Mouse (Mus musculus) liver, adult 2 months (tissue): ENCODE measurements at regions not wholly inside any gene's neighbourhood (a gene's known extent, or its start where the extent isn't known, plus 50 kb on each side); places are given as distances from the start of the nearest gene placed in this dataset.

Experiments
- DNase-seq: peaks from one replicate; pipeline ENCODE4 v3.0.0-alpha.2; 2011; ENCODE audit warnings: low read depth, low spot score; ENCODE audit errors: extremely low read depth
- H3K27ac ChIP-seq: fragments of 200-500 bp; replicated peaks from 2 replicates; pipeline ENCODE4 v1.5.1; 2012; ENCODE audit warnings: low read depth, mild to moderate bottlenecking, control low read depth, inconsistent platforms, low read length; ENCODE audit not compliant: insufficient read depth
- H3K27me3 ChIP-seq: fragments of 200-500 bp; 2 replicates; pipeline ENCODE4 v1.6.1; 2012; ENCODE audit warnings: mild to moderate bottlenecking, moderate library complexity, low read length, inconsistent platforms; ENCODE audit not compliant: control insufficient read depth, insufficient read depth
- H3K36me3 ChIP-seq: fragments of 200-500 bp; 2 replicates; pipeline ENCODE4 v1.6.1; 2012; ENCODE audit warnings: low read length, inconsistent platforms; ENCODE audit not compliant: control insufficient read depth, insufficient read depth
- H3K4me1 ChIP-seq: fragments of 200-500 bp; 2 replicates; pipeline ENCODE4 v1.6.1; 2011; ENCODE audit warnings: low read length; ENCODE audit not compliant: control insufficient read depth, insufficient read depth
- H3K4me3 ChIP-seq: fragments of 200-500 bp; 2 replicates; pipeline ENCODE4 v1.5.1; 2011; ENCODE audit warnings: low read depth, mild to moderate bottlenecking, control low read depth, low read length, moderate library complexity; ENCODE audit not compliant: insufficient read depth
- H3K79me2 ChIP-seq: fragments of 200-500 bp; 2 replicates; pipeline ENCODE4 v1.6.1; 2012; ENCODE audit warnings: inconsistent platforms, mild to moderate bottlenecking, low read length, moderate library complexity; ENCODE audit not compliant: control insufficient read depth, insufficient read depth
- H3K9ac ChIP-seq: fragments of 200-500 bp; 2 replicates; pipeline ENCODE4 v1.6.1; 2012; ENCODE audit warnings: low read depth, mild to moderate bottlenecking, control low read depth, inconsistent platforms, low read length
- CTCF ChIP-seq: fragments of 200-500 bp; IDR thresholded peaks from 2 replicates; pipeline ENCODE4 v1.5.1; 2011; ENCODE audit warnings: low read depth, low read length, control low read depth
- POLR2A ChIP-seq: fragments of 200-500 bp; IDR thresholded peaks from 2 replicates; pipeline ENCODE4 v1.6.1; 2011; ENCODE audit warnings: low read length, control low read depth; ENCODE audit not compliant: insufficient read depth; ENCODE audit errors: extremely low read depth
- WGBS: fragments of 180-500 bp; shearing (Covaris S2); methylation state at CpG from one replicate; pipeline ENCODE4 v1.1.7; 2018; 5-methylcytosine and 5-hydroxymethylcytosine counted together

- WGBS, result 53% methylated on average over 2 of the region's 2 CpGs
- Histone ChIP-seq H3K79me2 (no peaks in the 10 kb centered on the region), H3K27ac (no peak overlapping the region), H3K36me3 (no peaks in the 10 kb centered on the region), H3K9ac (no peak overlapping the region), H3K4me1 (no peaks in the 10 kb centered on the region), H3K27me3 (no peaks in the 10 kb centered on the region), H3K4me3 (no peak overlapping the region)
- DNase-seq, result no peak
- no peak for TF ChIP-seq CTCF
- no peak for TF ChIP-seq POLR2A
These were observed 91.5 kb upstream of the Trabd2b start for GRCm38 (mm10) chr4:114315051-114315450.

- Histone ChIP-seq H3K9ac (no peak overlapping the region), H3K27ac (no peak overlapping the region), H3K4me1 (no peaks in the 10 kb centered on the region), H3K4me3 (no peak overlapping the region), H3K79me2 (no peaks in the 10 kb centered on the region), H3K27me3 (no peaks in the 10 kb centered on the region), H3K36me3 (no peaks in the 10 kb centered on the region)
- no peak for DNase-seq
- WGBS, result 84% methylated on average over 2 of the region's 2 CpGs
- TF ChIP-seq POLR2A (no peak), CTCF (no peak)
These were observed 91.0 kb upstream of the Trabd2b start for GRCm38 (mm10) chr4:114315556-114315955.

- Histone ChIP-seq H3K27ac (no peak overlapping the region), H3K27me3 (no peaks in the 10 kb centered on the region), H3K9ac (no peak overlapping the region), H3K36me3 (no peaks in the 10 kb centered on the region), H3K4me1 (no peaks in the 10 kb centered on the region), H3K79me2 (no peaks in the 10 kb centered on the region), H3K4me3 (no peak overlapping the region)
- no peak for DNase-seq
- 62% methylated on average over 2 of the region's 2 CpGs for WGBS
- TF ChIP-seq POLR2A, result no peak
These were observed 89.4 kb upstream of the Trabd2b start for GRCm38 (mm10) chr4:114317076-114317475.

DNA sequence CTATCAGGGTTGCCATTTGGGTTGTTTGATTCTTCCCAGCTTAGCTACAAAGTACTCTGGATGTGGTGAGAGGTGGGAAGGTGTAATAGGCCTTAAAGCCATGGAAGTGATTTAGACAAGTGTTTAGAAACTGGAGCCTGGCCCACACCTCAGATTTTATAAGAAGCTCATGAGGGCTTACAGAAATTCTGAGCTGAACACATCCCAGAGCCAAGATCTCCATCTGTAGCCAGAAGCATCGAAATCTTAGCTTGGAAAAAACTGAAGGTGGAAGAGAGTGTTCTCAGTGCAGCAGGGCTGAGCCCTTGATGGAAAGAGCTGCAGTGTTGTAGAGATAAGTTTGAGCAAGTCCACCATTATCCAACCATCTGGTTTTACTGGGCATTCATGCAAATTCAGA lies 86.4 kb upstream of the Trabd2b start:
- Histone ChIP-seq H3K9ac (no peak overlapping the region), H3K36me3 (no peaks in the 10 kb centered on the region), H3K4me3 (no peak overlapping the region), H3K79me2 (no peaks in the 10 kb centered on the region), H3K27me3 (no peaks in the 10 kb centered on the region), H3K4me1 (no peaks in the 10 kb centered on the region), H3K27ac (no peak overlapping the region)
- WGBS, result 46% methylated on average over 1 of the region's 1 CpGs
- DNase-seq, result no peak
- no peak for TF ChIP-seq CTCF
- no peak for TF ChIP-seq POLR2A

- TF ChIP-seq POLR2A (no peak), CTCF (no peak)
- DNase-seq, result no peak
- Histone ChIP-seq H3K9ac (no peak overlapping the region), H3K36me3 (no peaks in the 10 kb centered on the region), H3K27ac (no peak overlapping the region), H3K79me2 (no peaks in the 10 kb centered on the region), H3K27me3 (no peaks in the 10 kb centered on the region), H3K4me1 (no peaks in the 10 kb centered on the region), H3K4me3 (no peak overlapping the region)
- 63% methylated on average over 3 of the region's 3 CpGs for WGBS
These were observed 84.8 kb upstream of the Trabd2b start for GRCm38 (mm10) chr4:114321516-114322339.

- WGBS, result 98% methylated on average over 1 of the region's 1 CpGs
- TF ChIP-seq CTCF (no peak), POLR2A (no peak)
- no peaks in the 10 kb centered on the region for H3K27me3 ChIP-seq
- no peak overlapping the region for H3K27ac ChIP-seq
- no peak for DNase-seq
- H3K9ac ChIP-seq, result no peak overlapping the region
- H3K79me2 ChIP-seq, result no peaks in the 10 kb centered on the region
- H3K4me3 ChIP-seq, result no peak overlapping the region
- no peaks in the 10 kb centered on the region for H3K36me3 ChIP-seq
- H3K4me1 ChIP-seq, result no peaks in the 10 kb centered on the region
These were observed 76.5 kb upstream of the Trabd2b start for GRCm38 (mm10) chr4:114329978-114330377.
